Mouse (Mus musculus) retina, postnatal 1 day (tissue): Measurements from ENCODE around the gene Olfr1197.

Experiments
- DNase-seq: peaks from one replicate; pipeline ENCODE4 v3.0.0-alpha.2; 2012

Olfr1197 gene

GRCm38 (mm10) chr2:88732266-88732665 is at the start of gene Olfr1197:
Olfr1197 (minus strand) TSS chr2:88732366.
- DNase-seq, result no peak

GRCm38 (mm10) chr2:88770388-88770787 is 38.2 kb upstream of the Olfr1197 start, which contains the start of gene Olfr1200:
Olfr1200 (minus strand) TSS chr2:88770488.
- DNase-seq, result no peak

DNA sequence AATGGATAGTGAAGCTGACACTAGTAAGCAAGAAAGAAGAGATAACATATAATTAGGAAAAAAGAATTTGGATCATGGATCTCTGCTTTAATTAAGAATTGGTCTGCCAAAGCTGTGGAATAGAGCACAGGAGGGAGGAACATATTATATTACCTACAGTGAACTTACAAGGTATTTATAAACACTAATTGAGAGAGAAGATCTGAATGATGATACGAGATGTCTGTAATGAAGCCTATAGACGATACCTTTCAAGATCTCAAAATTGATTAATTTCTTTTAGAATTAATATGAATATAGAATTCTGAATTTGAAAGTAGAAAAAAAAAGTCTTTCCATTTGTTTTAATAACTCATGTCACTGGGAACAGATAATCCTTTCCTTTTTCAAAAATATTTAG is 28.2 kb upstream of the Olfr1197 start, which contains the start of gene Olfr1199:
TSS of gene Olfr1199 (minus strand) at position 101 of the 400 bp plus-strand sequence.
- DNase-seq, result no peak

DNA sequence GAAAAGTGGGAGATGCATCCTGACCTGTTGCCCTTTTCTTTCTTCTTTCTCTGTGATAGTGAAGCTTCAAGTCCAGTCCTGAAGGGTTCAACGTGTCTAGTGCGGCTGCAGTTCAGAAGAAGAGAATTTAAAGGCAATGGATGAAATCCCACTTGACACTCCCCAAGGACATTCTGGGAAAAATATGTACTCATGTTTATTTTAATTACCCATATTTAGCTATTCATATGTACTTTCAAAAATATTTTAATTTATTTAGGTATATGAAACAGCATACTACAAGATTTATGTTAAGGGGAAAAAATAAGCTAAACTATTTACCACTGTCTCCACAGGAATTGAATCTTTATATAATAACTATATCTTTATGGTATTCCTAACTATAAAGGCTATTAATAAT is 19.1 kb upstream of the Olfr1197 start, which contains the start of gene Olfr1198:
TSS of gene Olfr1198 (minus strand) at position 101 of the 400 bp plus-strand sequence.
- no peak for DNase-seq

- DNase-seq, result no peak
These were observed 11.2 kb upstream of the Olfr1197 start for GRCm38 (mm10) chr2:88743379-88743778.

- DNase-seq, result no peak
These were observed 27.7 kb downstream of the Olfr1197 start, which contains the start of gene Olfr1196 for GRCm38 (mm10) chr2:88704497-88704896. Olfr1196 (minus strand) TSS chr2:88704597.

- DNase-seq, result no peak
These were observed 43.1 kb downstream of the Olfr1197 start, which contains the start of gene Olfr1195 for GRCm38 (mm10) chr2:88689087-88689486. Olfr1195 (minus strand) TSS chr2:88689187.
